Mouse (Mus musculus): ENCODE measurements around the gene Sin3b.
"Not testable (repeated sequence)": the region's sequence is repeated elsewhere in the genome, so short reads cannot be mapped to it uniquely, and the experiment has no call there.

Sin3b gene

GRCm38 (mm10) chr8:72722769-72723650, at the start of gene Sin3b:
Gene Sin3b (plus strand): TSS chr8:72723285.
- in situ Hi-C loops (cut with MboI, MseI) = loop anchor here (5.0 kb wide), 3 partner anchors 41 to 171 kb away; no protein-coding TSS in a partner anchor

- in situ Hi-C loops (cut with MboI, MseI) = no loop called here
Measured at GRCm38 (mm10) chr8:72674184-72674583, 48.9 kb upstream of the Sin3b start.

- in situ Hi-C loops (cut with MboI, MseI) = no loop called here
Measured at GRCm38 (mm10) chr8:72676436-72676835, 46.6 kb upstream of the Sin3b start.

- in situ Hi-C loops (cut with MboI, MseI) = not testable (repeated sequence)
Measured at GRCm38 (mm10) chr8:72676844-72677243, 46.2 kb upstream of the Sin3b start.

GRCm38 (mm10) chr8:72677331-72677730, 45.8 kb upstream of the Sin3b start:
- in situ Hi-C loops (cut with MboI, MseI) = no loop called here

- in situ Hi-C loops (cut with MboI, MseI) = loop anchor here (5.0 kb wide), 2 partner anchors 42 to 67 kb away; partner anchors contain the start of gene Sin3b (in 1 of the 2)
Measured at GRCm38 (mm10) chr8:72680133-72680532, 43.0 kb upstream of the Sin3b start.

- in situ Hi-C loops (cut with MboI, MseI) = loop anchor here (5.0 kb wide), 2 partner anchors 40 to 65 kb away; partner anchors contain the start of gene Sin3b (in 1 of the 2)
Measured at GRCm38 (mm10) chr8:72682051-72682687, 40.9 kb upstream of the Sin3b start.

- in situ Hi-C loops (cut with MboI, MseI) = loop anchor here (5.0 kb wide), 2 partner anchors 39 to 64 kb away; partner anchors contain the start of gene Sin3b (in 1 of the 2)
Measured at GRCm38 (mm10) chr8:72683010-72683521, 40.0 kb upstream of the Sin3b start.

GRCm38 (mm10) chr8:72683572-72684099, 39.4 kb upstream of the Sin3b start:
- in situ Hi-C loops (cut with MboI, MseI) = loop anchor here (5.0 kb wide), 2 partner anchors 39 to 64 kb away; partner anchors contain the start of gene Sin3b (in 1 of the 2)

- in situ Hi-C loops (cut with MboI, MseI) = no loop called here
Measured at GRCm38 (mm10) chr8:72698349-72698926, 24.6 kb upstream of the Sin3b start.

GRCm38 (mm10) chr8:72712569-72712968, 10.5 kb upstream of the Sin3b start:
- in situ Hi-C loops (cut with MboI, MseI) = loop anchor here in 1 of 2 experiments (10.0 kb wide), 1 partner anchor 1128 kb away; no protein-coding TSS in a partner anchor

GRCm38 (mm10) chr8:72716594-72716993, 6.5 kb upstream of the Sin3b start:
- in situ Hi-C loops (cut with MboI, MseI) = loop anchor here in 1 of 2 experiments (10.0 kb wide), 1 partner anchor 1132 kb away; no protein-coding TSS in a partner anchor

- in situ Hi-C loops (cut with MboI, MseI) = loop anchor here (5.0 kb wide), 3 partner anchors 38 to 168 kb away; no protein-coding TSS in a partner anchor
Measured at GRCm38 (mm10) chr8:72720541-72720940, 2.5 kb upstream of the Sin3b start.

- in situ Hi-C loops (cut with MboI, MseI) = loop anchor here (5.0 kb wide), 3 partner anchors 41 to 171 kb away; no protein-coding TSS in a partner anchor
Measured at GRCm38 (mm10) chr8:72723651-72724001, 541 bp downstream of the Sin3b start.

- in situ Hi-C loops (cut with MboI, MseI) = no loop called here
Measured at GRCm38 (mm10) chr8:72728636-72729035, 5.6 kb downstream of the Sin3b start.

- in situ Hi-C loops (cut with MboI, MseI) = no loop called here
Measured at GRCm38 (mm10) chr8:72735001-72735400, 11.9 kb downstream of the Sin3b start.

GRCm38 (mm10) chr8:72736868-72737267, 13.8 kb downstream of the Sin3b start:
- in situ Hi-C loops (cut with MboI, MseI) = no loop called here

GRCm38 (mm10) chr8:72746061-72746460, 23.0 kb downstream of the Sin3b start:
- in situ Hi-C loops (cut with MboI, MseI) = loop anchor here (5.0 kb wide), 2 partner anchors 64 to 154 kb away; no protein-coding TSS in a partner anchor

- in situ Hi-C loops (cut with MboI, MseI) = loop anchor here (5.0 kb wide), 2 partner anchors 68 to 158 kb away; no protein-coding TSS in a partner anchor
Measured at GRCm38 (mm10) chr8:72749846-72750245, 26.8 kb downstream of the Sin3b start.

GRCm38 (mm10) chr8:72750266-72750665, 27.2 kb downstream of the Sin3b start:
- in situ Hi-C loops (cut with MboI, MseI) = no loop called here

- in situ Hi-C loops (cut with MboI, MseI) = no loop called here
Measured at GRCm38 (mm10) chr8:72751126-72751525, 28.0 kb downstream of the Sin3b start.

Measured in T-helper 17 cell (primary cell).